In genomic region chr15:77857662-77858156, GRCm38 (mm10) we compare ENCODE assay signal across 8 mouse cellular contexts. TPM values are rescaled to one million over a fixed set of nuclear protein-coding genes. Genes with fewer than 3 reads are reported as not detected.
DNase-seq lines count a peak whose midpoint lies in the region; ATAC-seq lines count a peak whose summit lies in the region.

No protein-coding gene starts in this region.

- 3% methylated on average over 28 of the region's 28 CpGs for WGBS in intestine, embryonic 16.5 days

- peak; percentile 95 for ATAC-seq in intestine, embryonic 16.5 days
- ATAC-seq in megakaryocyte progenitor cell, adult 5-6 weeks (replicated peaks; ENCODE audit: poor library complexity): peak; percentile 65

- peaks cover 27% of the 10 kb centered on the region for H3K4me1 ChIP-seq in intestine, embryonic 16.5 days (ENCODE audit: control insufficient read depth, insufficient read depth, low read length)

- intact Hi-C loops in left cerebral cortex, postnatal 4 days (cut with DNase I): no loop called here

- peak overlapping the region; percentile 51 for H3K9ac ChIP-seq in intestine, embryonic 16.5 days (ENCODE audit: low read depth, low read length)

- H3K27ac ChIP-seq in intestine, embryonic 16.5 days (ENCODE audit: low read length): peak overlapping the region; percentile 72

- no peaks in the 10 kb centered on the region for H3K36me3 ChIP-seq in intestine, embryonic 16.5 days (ENCODE audit: control insufficient read depth, insufficient read depth, low read length)

- no peaks in the 10 kb centered on the region for H3K9me3 ChIP-seq in intestine, embryonic 16.5 days (ENCODE audit: control insufficient read depth, low read length)

- H3K4me2 ChIP-seq in intestine, embryonic 16.5 days (ENCODE audit: low read depth, low read length): peak overlapping the region; percentile 67

- H3K27me3 ChIP-seq in intestine, embryonic 16.5 days (replicated peaks; ENCODE audit: control insufficient read depth, insufficient read depth, low read length): no peaks in the 10 kb centered on the region

- peak; percentile 67 for DNase-seq in adrenal gland, postnatal 14 days
- DNase-seq in cerebellum, postnatal 25 days: peak; percentile 91 to 94
- DNase-seq in frontal cortex, postnatal 36 days (ENCODE audit: low spot score in 2 of 2): peak; percentile 54 to 72
- DNase-seq in left cerebral cortex, postnatal 4 days: peak; percentile 55
- DNase-seq in right cerebral cortex, adult 18-20 months: peak; percentile 77
- peak; percentile 79 to 85 for DNase-seq in urinary bladder, postnatal 36 days (ENCODE audit: low spot score in 2 of 2)

- H3K4me3 ChIP-seq in intestine, embryonic 16.5 days (ENCODE audit: low read length): peak overlapping the region; percentile 42

RNA-seq across cellular contexts. Expression of gene Myh9, which starts 15.7 kb away (rescaled TPM):
- total RNA-seq in adrenal gland, postnatal 14 days (2021): 280 and 301 TPM in 2 replicates
- polyA plus RNA-seq in intestine, embryonic 16.5 days (2015; fragmentation: Nextera tagmentation; extraction: Ambion mirVana): 39.1 and 43.8 TPM in 2 replicates
- 10 to 100 TPM; 59.5 to 63.4 TPM for total RNA-seq in left cerebral cortex, postnatal 4 days (2021)
- 167 and 191 TPM in 2 replicates for total RNA-seq in megakaryocyte progenitor cell, adult 5-6 weeks (2015)
- total RNA-seq in megakaryocyte progenitor cell, adult 5-6 weeks (2017): 238 and 338 TPM in 2 replicates

Comparison
In these comparisons a context has a peak if more than half of its experiments do, and no peak if none do; other contexts are left out.
1. Peak in every context shown above with its lines: DNase-seq, ATAC-seq, H3K4me3 ChIP-seq and H3K27ac ChIP-seq.